Mouse (Mus musculus): ENCODE data around the gene Il34. TPM values are rescaled to one million over a fixed set of nuclear protein-coding genes. Genes with fewer than 3 reads are reported as not detected.

Il34 gene
- total RNA-seq, 2 experiments from 2014 or later = 3.9 to 5.1 TPM

- DNase-seq = no peak
Measured at GRCm38 (mm10) chr8:110776335-110776734, 29.4 kb downstream of the Il34 start.

GRCm38 (mm10) chr8:110775721-110776120 is 30.0 kb downstream of the Il34 start:
- DNase-seq = no peak

- no peak for DNase-seq
Measured at GRCm38 (mm10) chr8:110775316-110775715, 30.4 kb downstream of the Il34 start.

GRCm38 (mm10) chr8:110774725-110775124 is 31.0 kb downstream of the Il34 start:
- DNase-seq = no peak

GRCm38 (mm10) chr8:110774047-110774446 is 31.7 kb downstream of the Il34 start:
- DNase-seq = no peak

GRCm38 (mm10) chr8:110772452-110772851 is 33.3 kb downstream of the Il34 start:
- no peak for DNase-seq

- no peak for DNase-seq
Measured at GRCm38 (mm10) chr8:110767261-110767660, 38.5 kb downstream of the Il34 start.

- no peak for DNase-seq
Measured at GRCm38 (mm10) chr8:110764671-110765070, 41.1 kb downstream of the Il34 start.

- no peak for DNase-seq
Measured at GRCm38 (mm10) chr8:110761988-110762387, 43.7 kb downstream of the Il34 start.

GRCm38 (mm10) chr8:110761185-110761584 is 44.5 kb downstream of the Il34 start:
- peak; percentile 59 to 81 for DNase-seq

- DNase-seq = no peak
Measured at GRCm38 (mm10) chr8:110760280-110760940, 45.3 kb downstream of the Il34 start.

- DNase-seq = no peak
Measured at GRCm38 (mm10) chr8:110756196-110756595, 49.5 kb downstream of the Il34 start.

GRCm38 (mm10) chr8:110755511-110756170 is 50.1 kb downstream of the Il34 start:
- no peak for DNase-seq

- DNase-seq = no peak
Measured at GRCm38 (mm10) chr8:110754713-110755112, 51.0 kb downstream of the Il34 start.

GRCm38 (mm10) chr8:110751490-110751889 is 54.2 kb downstream of the Il34 start:
- DNase-seq = no peak

GRCm38 (mm10) chr8:110750269-110750668 is 55.5 kb downstream of the Il34 start:
- no peak for DNase-seq

- DNase-seq = peak; percentile 48 to 80
Measured at GRCm38 (mm10) chr8:110749500-110750170, 56.1 kb downstream of the Il34 start.

GRCm38 (mm10) chr8:110746661-110747060 is 59.1 kb downstream of the Il34 start:
- DNase-seq = no peak

- no peak for DNase-seq
Measured at GRCm38 (mm10) chr8:110745162-110745561, 60.6 kb downstream of the Il34 start.

GRCm38 (mm10) chr8:110742452-110742818 is 63.3 kb downstream of the Il34 start:
- no peak for DNase-seq

- no peak for DNase-seq
Measured at GRCm38 (mm10) chr8:110741816-110742451, 63.8 kb downstream of the Il34 start.

GRCm38 (mm10) chr8:110740629-110741175 is 65.0 kb downstream of the Il34 start:
- DNase-seq = no peak

Measured in heart, adult 18-20 months (tissue).